Mouse (Mus musculus) stomach, postnatal 0 days (tissue): ENCODE data around the gene Znrf3.

Experiments
- CTCF ChIP-seq: IDR thresholded peaks from 2 replicates; pipeline ENCODE4 v1.5.1; 2016; ENCODE audit warnings: antibody characterized with exemption, low read depth, mild to moderate bottlenecking, moderate library complexity
- EP300 ChIP-seq: optimal IDR thresholded peaks from 2 replicates; pipeline ENCODE3; 2016; ENCODE audit warnings: antibody characterized with exemption

- no peak for TF ChIP-seq CTCF
- TF ChIP-seq EP300: no peak
Observed at GRCm38 (mm10) chr11:5260942-5261459, 183.6 kb downstream of the Znrf3 start.
